Mouse (Mus musculus) frontal cortex, postnatal 10 days (tissue): ENCODE measurements around the gene Ncln.
"Not testable (repeated sequence)": the region's sequence is repeated elsewhere in the genome, so short reads cannot be mapped to it uniquely, and the experiment has no call there.

ENCODE experiments used
- DNase-seq, 2 experiments: peaks; one replicate each; pipeline ENCODE4 v3.0.0; 2022; ENCODE audit warnings: low spot score in 2 of 2, mixed read lengths in 1 of 2

Gene Ncln

DNA sequence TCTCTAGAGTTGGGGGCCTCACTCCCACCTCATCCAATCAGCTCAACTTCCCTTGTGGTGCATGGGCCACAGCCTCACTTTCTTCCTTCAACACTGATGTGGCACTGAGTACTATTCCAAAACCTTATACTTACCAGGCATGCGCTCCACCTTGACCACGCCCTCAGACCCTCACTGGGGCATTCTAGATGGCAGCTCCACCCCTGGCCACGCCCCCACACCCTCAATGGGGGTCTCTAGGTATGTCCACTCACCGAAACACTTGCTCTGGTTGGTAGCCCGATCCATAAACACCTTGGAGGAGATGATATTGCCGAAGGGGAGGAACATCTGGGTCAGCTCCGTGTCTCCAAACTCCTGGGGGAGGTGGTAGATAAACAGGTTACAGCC lies 33.8 kb downstream of the Ncln start:
- DNase-seq, result peak in 1 of 2 experiments; percentile 15

- peak in 1 of 2 experiments; percentile 5 for DNase-seq
These were observed 34.3 kb downstream of the Ncln start for GRCm38 (mm10) chr10:81461673-81462414.

GRCm38 (mm10) chr10:81460951-81461350 lies 35.2 kb downstream of the Ncln start:
- DNase-seq, result no peak

GRCm38 (mm10) chr10:81460471-81460870 lies 35.7 kb downstream of the Ncln start:
- DNase-seq, result peak in 1 of 2 experiments; percentile 10

- DNase-seq, result peak in 1 of 2 experiments; percentile 4
These were observed 36.8 kb downstream of the Ncln start for GRCm38 (mm10) chr10:81459399-81459798.

- peak in 1 of 2 experiments; percentile 5 for DNase-seq
These were observed 37.9 kb downstream of the Ncln start for GRCm38 (mm10) chr10:81458267-81458666.

DNA sequence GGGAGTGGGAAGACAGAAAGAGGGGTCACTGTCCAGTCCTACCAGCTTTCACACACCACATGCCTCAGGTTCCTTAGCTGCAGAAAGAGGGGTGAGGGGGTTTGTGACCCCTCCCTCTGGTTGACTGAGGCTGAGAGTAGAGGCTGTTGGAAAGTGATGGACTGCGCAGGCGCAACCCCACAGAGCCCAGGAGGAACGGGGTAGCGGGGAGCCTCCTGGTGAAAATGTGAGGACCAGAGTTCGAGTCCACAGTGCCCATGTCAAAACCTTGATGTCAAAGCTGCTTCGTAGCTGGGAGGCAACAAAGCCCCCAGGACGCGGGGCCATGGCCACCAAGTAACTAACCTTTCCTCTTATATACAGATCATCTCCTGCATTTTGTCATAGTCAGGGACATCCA lies 38.6 kb downstream of the Ncln start:
- DNase-seq, result peak in 1 of 2 experiments; percentile 9

DNA sequence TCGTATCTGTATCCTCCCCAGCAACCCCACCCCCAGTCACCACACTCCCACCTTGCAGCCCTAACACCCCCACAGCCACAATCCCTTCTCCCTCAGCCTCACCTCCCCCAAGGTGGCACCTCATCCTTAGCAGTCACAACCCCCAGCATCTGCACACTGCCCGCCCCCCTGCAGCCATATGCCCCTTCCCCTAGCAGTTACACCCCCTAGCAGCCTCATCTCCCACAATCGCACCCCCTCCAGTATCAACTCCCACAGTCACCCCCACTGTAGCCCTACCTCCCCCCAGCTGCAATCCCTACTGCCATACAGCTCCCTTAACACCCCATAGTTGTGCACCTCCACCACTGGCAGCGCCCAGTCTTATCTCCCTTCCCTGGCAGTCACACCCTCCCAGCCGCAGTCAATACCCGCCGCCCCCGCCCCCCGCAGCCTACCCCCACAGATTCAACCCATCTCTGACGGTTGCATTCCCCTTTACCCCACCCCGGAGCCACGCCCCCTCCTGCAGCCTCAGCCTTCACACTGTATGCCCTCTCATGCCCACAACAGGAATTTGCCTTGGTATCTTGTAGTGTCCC lies 39.1 kb downstream of the Ncln start:
- peak in 1 of 2 experiments; percentile 5 for DNase-seq

DNA sequence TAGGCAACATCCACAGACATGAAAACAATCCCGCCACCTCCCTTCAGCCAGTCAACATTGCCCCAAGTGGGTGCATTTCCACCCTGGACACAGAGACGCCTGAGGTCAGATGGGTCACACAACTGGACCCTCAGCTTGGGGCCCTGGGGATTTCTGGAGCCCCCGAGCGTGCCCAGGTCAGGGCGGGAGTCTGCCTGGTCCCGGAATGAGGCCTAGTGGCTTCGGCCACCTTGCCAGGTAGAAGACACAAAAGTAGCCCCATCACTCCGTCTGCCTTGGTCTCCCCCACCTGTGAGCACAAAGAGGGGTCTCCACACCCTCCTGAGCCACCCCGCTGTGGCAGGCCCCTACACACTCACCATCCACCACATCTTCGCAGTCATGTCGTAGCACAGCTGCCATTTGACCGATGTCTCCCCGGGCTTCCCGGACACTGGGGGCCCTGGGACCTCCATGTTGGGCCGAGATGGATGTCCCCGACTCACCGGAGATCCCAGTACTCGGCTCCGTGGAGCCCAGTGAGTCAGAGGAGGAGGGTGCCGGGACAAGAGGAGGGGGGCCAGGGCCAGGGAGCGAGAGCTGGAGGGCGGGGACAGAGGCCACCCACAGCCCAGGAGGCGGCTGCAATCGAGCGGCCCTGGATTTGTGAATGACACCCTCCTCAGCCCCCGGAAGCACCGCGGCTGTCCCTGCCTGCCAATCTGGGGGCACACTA lies 40.9 kb downstream of the Ncln start, which contains the start of gene Nfic:
Gene Nfic, minus strand, starts transcription at position 455 of the 715 bp plus-strand sequence.
- DNase-seq, result peak in 1 of 2 experiments; percentile 6

- peak in 1 of 2 experiments; percentile 3 for DNase-seq
These were observed 42.1 kb downstream of the Ncln start for GRCm38 (mm10) chr10:81454106-81454505.

DNA sequence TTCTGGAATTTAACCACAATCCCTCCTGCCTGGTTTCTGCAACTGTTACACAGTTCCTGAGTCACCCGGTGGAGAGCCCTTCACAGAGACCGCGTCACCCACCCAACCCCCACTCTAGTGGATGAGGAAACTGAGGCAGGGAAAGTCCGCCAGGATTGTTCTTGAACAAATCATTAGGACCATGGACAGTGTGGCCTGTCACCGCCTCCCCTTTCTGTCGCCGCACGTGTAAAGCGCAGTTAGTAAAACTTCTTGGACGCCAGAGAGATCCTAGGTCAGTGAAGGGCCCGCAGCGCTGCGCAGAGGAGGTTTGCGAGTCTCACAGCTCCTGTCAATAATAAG lies 43.3 kb downstream of the Ncln start:
- DNase-seq, result peak in 1 of 2 experiments; percentile 5

DNA sequence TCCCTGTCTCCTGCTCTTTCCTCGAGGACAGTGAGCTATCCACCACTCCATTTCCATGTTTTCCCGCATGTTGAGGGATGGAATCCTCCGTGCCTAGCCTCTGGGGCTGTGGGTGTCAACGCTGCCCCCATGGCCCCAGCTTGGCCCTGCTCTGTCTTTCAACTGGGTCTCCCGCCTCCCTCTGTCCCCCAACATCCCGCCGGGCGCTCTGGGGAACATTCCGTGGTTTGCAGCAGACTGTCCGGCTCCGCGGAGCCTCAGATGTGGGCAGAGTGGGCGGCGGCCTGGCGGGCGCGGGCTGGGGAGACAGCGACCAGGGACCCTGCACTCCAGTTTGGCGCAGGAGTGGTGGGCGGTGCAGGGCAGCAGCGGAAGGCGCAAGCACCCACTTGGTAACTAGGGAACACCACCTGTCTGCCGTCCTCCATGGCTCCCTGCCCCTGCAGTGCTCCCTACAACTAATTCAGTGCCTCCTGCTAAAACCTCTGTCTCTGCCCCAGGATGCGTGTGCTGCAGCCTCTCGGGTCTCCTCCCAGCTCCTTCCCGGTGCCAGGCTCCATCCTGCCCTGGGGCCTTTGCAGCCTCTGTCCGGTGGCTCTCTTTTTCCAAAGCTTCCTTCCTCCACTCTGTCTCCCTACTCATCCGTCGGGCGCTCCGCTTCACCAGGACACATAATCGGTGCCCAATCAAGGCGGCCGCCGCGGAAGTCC lies 43.8 kb downstream of the Ncln start:
- peak in 1 of 2 experiments; percentile 11 for DNase-seq

GRCm38 (mm10) chr10:81451365-81451745 lies 44.8 kb downstream of the Ncln start:
- DNase-seq, result no peak

DNA sequence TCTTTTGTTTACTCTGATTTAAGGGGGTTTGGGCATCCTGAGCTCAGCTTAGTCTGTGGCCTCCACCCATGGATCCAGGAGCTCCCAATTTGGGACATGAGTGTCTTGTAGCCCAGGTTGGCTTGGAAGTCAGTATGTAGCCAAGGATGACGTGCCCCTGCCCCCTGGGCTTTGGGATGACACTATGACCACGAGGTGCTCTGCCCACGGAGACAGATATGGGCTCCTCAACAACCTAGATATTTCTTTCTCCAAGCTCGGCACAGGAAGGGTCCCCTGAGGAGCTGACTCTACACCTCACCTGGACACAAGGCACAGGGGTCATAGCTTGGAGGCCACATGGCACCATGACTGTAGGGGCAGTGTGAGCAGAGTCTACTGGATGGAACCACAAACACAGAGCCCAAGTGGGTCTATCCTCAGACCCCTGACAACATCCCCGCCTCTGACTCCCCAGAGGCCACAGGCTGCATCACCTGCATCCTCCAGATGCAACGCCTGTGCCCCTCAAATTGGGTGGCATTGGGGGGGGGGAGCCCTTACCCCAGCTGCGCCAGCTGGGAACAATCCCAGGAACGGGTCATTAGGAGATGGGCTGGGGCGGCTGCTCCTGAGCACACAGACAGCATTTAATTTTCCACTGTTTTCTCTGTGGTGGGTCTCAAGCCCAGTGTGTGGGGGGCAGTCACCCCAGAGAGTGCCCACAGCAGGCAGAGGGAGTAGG lies 45.4 kb downstream of the Ncln start:
- DNase-seq, result peak in 1 of 2 experiments; percentile 6

DNA sequence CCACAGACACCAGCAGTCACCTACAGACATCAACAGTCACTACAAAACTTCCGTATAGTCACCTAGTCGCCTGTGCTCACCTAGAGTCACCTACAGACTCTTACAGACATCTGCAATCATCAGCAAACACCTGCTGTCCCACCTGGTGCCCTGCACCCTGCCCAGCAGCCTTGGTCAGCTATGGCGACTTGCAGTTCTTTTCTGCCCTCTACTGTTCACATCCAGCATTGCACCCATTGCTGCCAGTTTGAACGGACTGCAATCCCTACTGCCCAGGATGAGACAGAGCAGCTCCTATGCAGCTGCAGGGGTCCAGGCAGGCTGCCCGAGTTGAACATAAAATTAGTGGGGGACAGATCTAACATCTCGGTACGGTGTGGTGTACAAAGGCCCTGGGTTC lies 46.1 kb downstream of the Ncln start:
- peak; percentile 40 to 76 for DNase-seq

- DNase-seq, result not testable (repeated sequence)
These were observed 50.7 kb downstream of the Ncln start for GRCm38 (mm10) chr10:81445516-81445915.

DNA sequence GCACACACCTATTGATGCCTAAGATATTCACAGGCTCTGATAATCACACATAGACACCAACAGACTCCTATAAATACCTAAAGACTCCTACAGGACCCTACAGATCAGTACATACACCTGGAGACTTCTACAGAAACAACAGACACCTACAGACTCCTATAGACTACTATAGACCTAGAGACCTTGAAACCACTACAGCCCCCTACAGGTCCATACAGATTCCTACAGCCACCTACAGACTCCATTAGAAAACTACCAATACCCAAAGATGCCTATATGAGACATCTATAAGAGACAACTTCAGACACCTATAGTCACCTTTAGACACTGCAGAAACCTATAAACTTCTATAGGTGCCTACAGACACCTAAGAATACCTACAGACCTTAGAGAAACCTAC lies 55.2 kb downstream of the Ncln start:
- DNase-seq, result no peak
